Mouse (Mus musculus) brain, embryonic 14.5 days (tissue): ENCODE measurements around the gene 1110051M20Rik. TPM values are rescaled to one million over a fixed set of nuclear protein-coding genes. Genes with fewer than 3 reads are reported as not detected.
A peak's percentile ranks its signal among the peaks of the same experiment; 100 is the strongest.

ENCODE experiments used
- DNase-seq: peaks from one replicate; pipeline ENCODE4 v3.0.0-alpha.2; 2011; ENCODE audit warnings: low read depth
- CTCF ChIP-seq: fragments of 200-500 bp; IDR thresholded peaks from 2 replicates; pipeline ENCODE4 v1.5.1; 2012; ENCODE audit warnings: inconsistent platforms, mild to moderate bottlenecking, moderate library complexity, borderline replicate concordance; ENCODE audit not compliant: insufficient read depth, insufficient read length; ENCODE audit errors: extremely low read depth
- POLR2A ChIP-seq: fragments of 200-500 bp; IDR thresholded peaks from 2 replicates; pipeline ENCODE4 v1.6.1; 2012; ENCODE audit warnings: mild to moderate bottlenecking, inconsistent platforms, borderline replicate concordance; ENCODE audit not compliant: poor library complexity, insufficient read depth, insufficient read length, severe bottlenecking; ENCODE audit errors: extremely low read depth
- polyA plus RNA-seq: library from polyadenylated mRNA; depleted of rRNA; stranded (reverse); fragments of >200 nt; gene quantifications from 2 replicates; pipeline ENCODE4 v1.2.3, GENCODE M21; 2012

The 1110051M20Rik gene
- polyA plus RNA-seq, 1 experiment: 86.3 TPM

DNA sequence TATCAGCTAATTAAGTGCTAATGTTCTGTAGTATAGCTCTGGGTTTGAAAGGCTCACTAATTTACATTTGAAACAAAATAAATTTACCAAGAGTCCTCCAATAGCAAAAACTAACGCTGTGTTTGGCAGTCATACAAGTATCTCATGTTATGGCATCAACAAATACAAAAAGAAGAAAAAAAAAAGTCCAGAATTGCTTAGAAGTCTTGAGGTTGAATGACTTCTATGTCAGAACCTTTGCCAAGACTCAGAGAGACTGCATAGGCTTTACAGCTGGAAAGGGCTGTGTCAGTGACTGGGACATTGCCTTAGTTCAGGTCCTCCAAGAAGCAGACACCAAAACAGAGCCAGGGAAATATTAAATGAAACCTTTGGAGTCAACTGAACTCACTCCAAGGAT is 4.6 kb downstream of the 1110051M20Rik start:
- TF ChIP-seq POLR2A (no peak), CTCF (no peak)
- no peak for DNase-seq

DNA sequence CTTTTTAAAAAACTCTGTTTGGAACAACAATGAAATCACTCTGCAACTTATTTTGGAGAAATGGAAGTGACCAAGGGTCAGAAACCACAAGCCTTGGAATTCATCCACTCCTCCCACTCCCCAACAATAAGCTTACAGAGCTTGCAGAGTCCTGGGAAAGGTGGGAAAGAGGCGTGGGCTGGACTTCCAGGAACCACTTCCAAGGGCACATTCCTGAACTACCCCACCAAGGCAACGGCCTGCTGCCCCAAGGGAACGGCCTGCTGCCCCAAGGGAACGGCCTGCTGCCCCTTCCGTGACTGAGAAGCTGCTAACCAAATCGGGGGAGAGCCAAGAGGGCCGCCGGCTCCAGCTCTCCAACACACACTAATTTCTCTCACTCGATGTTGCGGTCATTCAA is 5.2 kb downstream of the 1110051M20Rik start:
- TF ChIP-seq POLR2A (no peak), CTCF (no peak)

DNA sequence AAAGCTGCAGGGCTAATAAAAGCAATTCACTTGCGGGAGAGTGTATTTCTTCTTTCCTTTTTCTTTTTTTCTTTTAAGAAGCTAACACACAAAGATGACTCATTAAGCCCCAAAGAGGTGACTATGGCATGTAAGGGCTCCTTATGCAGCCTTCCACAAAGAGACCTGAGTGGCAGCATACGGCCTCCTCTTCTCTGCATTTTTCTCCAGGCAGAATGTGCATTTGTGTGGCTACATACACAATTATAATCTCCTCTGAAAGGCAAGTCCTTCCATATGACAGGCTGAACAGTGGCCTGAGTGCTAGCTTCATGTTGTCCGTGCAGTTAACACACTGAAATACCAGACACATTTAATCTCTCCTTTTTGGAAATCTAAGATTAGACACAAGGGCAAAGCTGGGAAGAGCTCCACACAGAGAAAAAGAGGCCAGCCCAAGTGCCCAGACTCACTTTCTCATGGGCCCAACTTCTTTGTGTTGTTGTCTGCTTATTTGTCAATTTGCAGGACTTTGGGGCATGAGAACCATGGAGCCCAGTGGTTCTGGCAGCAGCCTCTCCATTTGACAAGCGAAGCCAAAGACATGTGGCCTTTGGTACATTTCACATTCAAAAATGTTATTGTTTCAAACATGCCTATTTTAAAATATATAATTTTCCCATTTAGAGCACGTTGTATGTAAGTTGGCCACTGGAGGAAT is 7.2 kb downstream of the 1110051M20Rik start:
- TF ChIP-seq POLR2A (no peak), CTCF (no peak)
- peak; percentile 67 for DNase-seq

More for the DNA sequence above, 5.2 kb downstream of the 1110051M20Rik start:
- no peak for DNase-seq

DNA sequence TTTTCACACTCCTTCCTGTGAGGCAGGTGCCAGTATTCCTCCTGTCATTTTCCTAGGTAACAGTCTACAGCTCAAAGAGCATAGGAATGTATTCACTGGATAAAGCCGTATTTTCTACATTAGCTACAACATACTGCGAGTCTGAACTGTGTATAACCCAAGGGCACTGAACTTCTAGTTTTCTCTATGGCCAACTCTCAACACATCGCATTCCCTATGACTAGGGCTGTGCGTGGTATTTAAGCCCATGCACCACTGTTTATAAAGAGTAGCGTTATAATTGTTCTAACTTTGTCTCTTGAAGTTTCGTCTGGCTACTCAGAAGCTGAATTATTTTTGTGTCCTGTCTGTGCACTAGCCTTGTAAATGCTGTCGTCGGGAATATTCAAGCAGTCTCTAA is 7.8 kb downstream of the 1110051M20Rik start:
- DNase-seq: no peak
- TF ChIP-seq POLR2A: no peak
- no peak for TF ChIP-seq CTCF

- TF ChIP-seq CTCF: no peak
- no peak for TF ChIP-seq POLR2A
- peak; percentile 91 for DNase-seq
Observed at GRCm38 (mm10) chr2:91430600-91430919, 13.9 kb downstream of the 1110051M20Rik start.

DNA sequence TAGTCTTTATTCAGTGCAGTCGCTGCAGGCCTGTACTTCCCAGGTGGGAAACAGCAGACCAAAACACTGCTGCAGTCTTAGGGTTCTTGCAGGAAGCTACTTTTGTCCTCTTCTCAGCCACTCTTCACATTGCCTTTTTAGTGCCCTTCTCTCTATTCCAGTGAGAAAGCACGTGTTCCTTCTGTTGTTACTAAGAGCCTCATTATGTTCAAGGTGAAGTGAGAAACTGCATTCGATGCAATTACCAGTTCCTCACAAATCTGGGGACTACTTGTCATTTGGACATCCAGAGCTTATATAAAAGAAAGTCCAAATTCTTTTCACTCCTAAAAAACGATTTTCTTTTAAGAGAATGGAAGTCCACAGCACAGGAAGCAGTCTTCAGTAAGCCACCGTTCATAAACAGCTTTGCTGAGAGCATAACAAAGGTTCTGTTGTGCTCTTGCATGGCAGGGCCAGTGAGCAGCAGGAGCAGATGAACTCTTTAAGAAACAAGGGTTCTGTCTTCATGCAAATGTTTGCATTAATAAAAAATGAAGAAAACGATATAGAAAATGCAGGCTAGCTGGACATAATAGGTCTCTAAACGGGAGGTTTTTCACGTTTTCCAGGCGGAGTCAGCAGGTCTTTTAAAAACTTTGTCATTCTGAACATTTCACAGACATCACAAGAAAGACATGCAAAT is 14.4 kb downstream of the 1110051M20Rik start:
- no peak for TF ChIP-seq POLR2A
- no peak for TF ChIP-seq CTCF
- DNase-seq: peak; percentile 86

- DNase-seq: no peak
- no peak for TF ChIP-seq POLR2A
Observed at GRCm38 (mm10) chr2:91429146-91429545, 15.4 kb downstream of the 1110051M20Rik start.

- DNase-seq: no peak
- no peak for TF ChIP-seq POLR2A
Observed at GRCm38 (mm10) chr2:91426321-91426720, 18.2 kb downstream of the 1110051M20Rik start.

GRCm38 (mm10) chr2:91424061-91424720 is 20.3 kb downstream of the 1110051M20Rik start:
- no peak for TF ChIP-seq CTCF
- TF ChIP-seq POLR2A: no peak
- DNase-seq: no peak

DNA sequence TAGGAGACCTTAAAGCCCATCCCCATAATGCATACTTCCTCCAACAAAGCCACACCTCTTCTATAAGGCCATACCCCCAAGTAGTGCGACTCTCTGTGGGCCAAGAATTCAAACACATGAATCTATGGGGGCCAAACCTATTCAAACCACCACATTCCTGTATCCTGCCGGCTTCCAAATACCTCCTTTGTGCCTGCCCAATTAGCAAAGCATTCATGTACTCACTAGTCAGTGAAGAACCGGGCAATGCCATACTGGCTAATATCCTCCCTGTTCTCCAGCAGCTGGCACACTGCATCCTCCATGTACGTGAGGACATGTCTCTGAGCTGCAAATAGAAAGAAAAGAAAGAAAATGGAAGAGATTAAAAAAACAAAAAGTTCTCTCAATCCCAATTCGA is 22.9 kb downstream of the 1110051M20Rik start:
- no peak for TF ChIP-seq POLR2A
- TF ChIP-seq CTCF: no peak
- DNase-seq: peak; percentile 55

GRCm38 (mm10) chr2:91413811-91414210 is 30.7 kb downstream of the 1110051M20Rik start:
- TF ChIP-seq CTCF: no peak
- TF ChIP-seq POLR2A: no peak
- DNase-seq: no peak

GRCm38 (mm10) chr2:91412361-91412760 is 32.1 kb downstream of the 1110051M20Rik start:
- TF ChIP-seq CTCF: no peak
- no peak for TF ChIP-seq POLR2A
- no peak for DNase-seq
